Mouse (Mus musculus) testis, adult 2 months (tissue): ENCODE results near the gene Igsf21.

Source experiments
- CTCF ChIP-seq: fragments of 200-500 bp; IDR thresholded peaks from 2 replicates; pipeline ENCODE4 v1.5.1; 2012; ENCODE audit warnings: low read depth, mild to moderate bottlenecking, inconsistent platforms, low read length, moderate library complexity; ENCODE audit not compliant: control insufficient read depth, insufficient read depth, insufficient replicate concordance
- POLR2A ChIP-seq: fragments of 200-500 bp; IDR thresholded peaks from 2 replicates; pipeline ENCODE4 v1.6.1; 2012; ENCODE audit warnings: low read depth, mild to moderate bottlenecking, inconsistent platforms, low read length, moderate library complexity; ENCODE audit not compliant: control insufficient read depth

DNA sequence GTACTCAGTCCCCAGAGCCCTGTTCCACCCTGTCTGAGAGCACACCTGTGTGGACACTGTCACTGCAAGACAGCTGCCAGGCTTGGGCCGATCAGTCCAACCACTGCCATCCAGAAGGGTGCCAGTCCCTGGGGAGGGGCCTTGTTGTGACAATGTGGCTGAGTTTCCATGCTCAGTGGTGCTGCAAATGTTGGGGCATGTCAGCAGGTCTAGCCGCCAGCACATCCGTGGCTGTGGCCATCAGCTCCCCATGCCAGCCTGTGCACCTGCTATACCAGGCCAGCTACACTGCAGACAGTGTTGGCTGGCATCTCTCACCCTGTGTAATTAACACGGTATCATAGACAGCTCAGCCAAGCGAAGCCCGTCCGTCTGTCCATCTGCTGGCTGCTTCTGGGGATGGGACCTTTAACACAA, 129.3 kb downstream of the Igsf21 start:
- TF ChIP-seq CTCF (no peak), POLR2A (no peak)
